Mouse (Mus musculus): ENCODE results near the gene Myt1l. TPM values are rescaled to one million over a fixed set of nuclear protein-coding genes. Genes with fewer than 3 reads are reported as not detected.

Gene Myt1l
- total and polyA plus RNA-seq, 2 experiments, result not detected

DNA sequence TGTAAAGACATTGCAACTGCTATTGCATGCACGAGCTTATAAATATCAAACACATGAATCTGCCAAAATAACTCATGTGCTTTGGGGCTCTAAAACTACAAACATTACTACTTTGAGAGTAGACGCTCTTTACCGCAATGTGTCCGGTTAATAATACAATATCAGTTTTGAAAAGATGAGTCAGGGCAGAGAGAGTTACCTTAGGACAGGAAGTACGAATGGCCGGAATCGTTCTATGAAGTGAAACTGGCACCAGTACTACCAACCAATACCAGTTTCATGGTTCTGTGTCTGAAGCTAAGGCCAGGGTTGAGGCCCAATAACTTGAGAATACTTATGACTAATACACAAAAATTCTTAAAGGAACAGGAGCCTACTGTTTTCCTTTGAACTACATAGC is 2.6 kb downstream of the Myt1l start:
- no peaks in the 10 kb centered on the region for H3K4me1 ChIP-seq (ENCODE audit: control insufficient read depth, insufficient read depth, low read length)
- no peak overlapping the region for H3K9ac ChIP-seq (ENCODE audit: low read depth, low read length)
- H3K4me3 ChIP-seq (ENCODE audit: insufficient read depth, low read depth, low read length), result no peak overlapping the region
- TF ChIP-seq CTCF (IDR thresholded peaks at IDR 0.05; ENCODE audit: low read depth, low read length), result no peak
- no peak for TF ChIP-seq POLR2A (IDR thresholded peaks at IDR 0.05; ENCODE audit: extremely low read depth, insufficient read depth, low read length)
- no peaks in the 10 kb centered on the region for H3K79me2 ChIP-seq (ENCODE audit: control insufficient read depth, insufficient read depth, low read length)
- H3K36me3 ChIP-seq (ENCODE audit: control insufficient read depth, insufficient read depth, low read length), result no peaks in the 10 kb centered on the region
- DNase-seq (ENCODE audit: extremely low read depth, low read depth, low spot score), result no peak
- H3K27ac ChIP-seq (replicated peaks; ENCODE audit: insufficient read depth, low read depth, low read length), result no peak overlapping the region
- H3K27me3 ChIP-seq (ENCODE audit: control insufficient read depth, insufficient read depth, low read length), result peaks cover 6% of the 10 kb centered on the region
- WGBS, result 90% methylated on average over 7 of the region's 7 CpGs

DNA sequence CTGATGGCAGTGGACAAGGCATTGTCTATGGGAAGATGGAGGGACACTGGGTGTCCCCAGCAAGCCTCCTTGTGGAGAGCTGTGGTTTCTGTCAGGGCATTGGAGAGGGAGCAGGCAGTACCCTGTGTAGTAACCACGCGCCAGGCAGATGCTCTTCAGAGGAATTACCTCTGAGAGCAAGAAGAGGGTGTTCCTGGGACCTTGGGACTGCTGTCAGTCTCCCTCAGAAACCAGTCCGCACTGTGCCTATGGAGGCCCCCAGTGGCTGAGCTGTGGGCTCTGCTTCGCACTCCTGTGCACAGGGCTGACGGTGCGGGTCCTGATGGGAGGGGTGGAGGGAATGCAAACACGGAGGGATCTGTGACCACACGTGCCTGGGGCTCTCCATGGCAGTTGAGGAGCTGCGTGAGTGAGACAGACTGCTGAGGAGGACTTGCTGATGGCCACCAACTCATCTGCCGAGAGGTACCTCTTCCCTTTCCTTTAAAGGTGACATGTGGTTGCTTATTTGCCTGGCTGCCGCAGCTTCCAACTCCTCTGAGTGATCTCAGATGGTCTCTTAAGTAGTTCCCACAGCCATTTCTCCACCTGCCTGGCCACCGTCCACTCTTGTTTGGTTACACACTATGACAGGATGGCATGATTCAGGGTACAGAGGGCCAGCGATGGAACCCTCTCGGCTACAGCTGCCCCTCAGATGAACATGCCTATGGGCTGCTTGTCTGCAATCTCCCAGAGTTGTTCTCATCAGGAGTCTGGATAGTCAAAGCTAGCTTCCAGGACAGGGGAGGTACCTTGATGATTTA is 5.1 kb downstream of the Myt1l start:
- TF ChIP-seq CTCF (IDR thresholded peaks at IDR 0.05; ENCODE audit: low read depth, low read length), result no peak
- 32% methylated on average over 14 of the region's 14 CpGs for whole genome bisulfite sequencing
- no peak overlapping the region for H3K9ac ChIP-seq (ENCODE audit: low read depth, low read length)
- no peak for DNase-seq (ENCODE audit: extremely low read depth, low read depth, low spot score)
- H3K4me3 ChIP-seq (ENCODE audit: insufficient read depth, low read depth, low read length), result no peak overlapping the region
- H3K27me3 ChIP-seq (ENCODE audit: control insufficient read depth, insufficient read depth, low read length), result peaks cover 9% of the 10 kb centered on the region
- no peaks in the 10 kb centered on the region for H3K36me3 ChIP-seq (ENCODE audit: control insufficient read depth, insufficient read depth, low read length)
- H3K4me1 ChIP-seq (ENCODE audit: control insufficient read depth, insufficient read depth, low read length), result no peaks in the 10 kb centered on the region
- no peak overlapping the region for H3K27ac ChIP-seq (replicated peaks; ENCODE audit: insufficient read depth, low read depth, low read length)
- no peaks in the 10 kb centered on the region for H3K79me2 ChIP-seq (ENCODE audit: control insufficient read depth, insufficient read depth, low read length)

DNA sequence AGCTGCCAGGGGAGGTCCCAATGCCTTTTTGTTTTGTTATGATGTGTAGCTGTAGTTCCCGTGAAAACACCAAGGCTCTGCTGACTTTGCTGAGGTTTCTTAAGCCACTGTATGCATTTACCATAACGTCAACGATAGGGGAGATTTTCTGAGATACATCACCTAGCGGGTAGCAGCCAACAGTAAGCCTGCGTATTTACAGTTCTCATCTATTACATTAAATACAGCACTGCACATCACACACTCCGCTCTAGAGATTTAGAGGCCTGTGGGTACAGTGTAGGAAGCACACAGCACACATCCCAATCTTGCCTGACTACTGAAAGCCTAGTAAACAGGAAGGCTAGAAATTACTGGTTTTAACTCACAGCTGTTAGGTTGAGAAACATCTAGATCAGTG is 6.1 kb downstream of the Myt1l start:
- H3K9ac ChIP-seq (ENCODE audit: low read depth, low read length), result no peak overlapping the region
- H3K27me3 ChIP-seq (ENCODE audit: control insufficient read depth, insufficient read depth, low read length), result peaks cover 9% of the 10 kb centered on the region
- DNase-seq (ENCODE audit: extremely low read depth, low read depth, low spot score), result no peak
- H3K4me1 ChIP-seq (ENCODE audit: control insufficient read depth, insufficient read depth, low read length), result no peaks in the 10 kb centered on the region
- TF ChIP-seq POLR2A (IDR thresholded peaks at IDR 0.05; ENCODE audit: extremely low read depth, insufficient read depth, low read length), result no peak
- TF ChIP-seq CTCF (IDR thresholded peaks at IDR 0.05; ENCODE audit: low read depth, low read length), result no peak
- H3K27ac ChIP-seq (replicated peaks; ENCODE audit: insufficient read depth, low read depth, low read length), result no peak overlapping the region
- H3K4me3 ChIP-seq (ENCODE audit: insufficient read depth, low read depth, low read length), result no peak overlapping the region
- H3K36me3 ChIP-seq (ENCODE audit: control insufficient read depth, insufficient read depth, low read length), result no peaks in the 10 kb centered on the region
- H3K79me2 ChIP-seq (ENCODE audit: control insufficient read depth, insufficient read depth, low read length), result no peaks in the 10 kb centered on the region
- WGBS, result 12% methylated on average over 6 of the region's 6 CpGs

DNA sequence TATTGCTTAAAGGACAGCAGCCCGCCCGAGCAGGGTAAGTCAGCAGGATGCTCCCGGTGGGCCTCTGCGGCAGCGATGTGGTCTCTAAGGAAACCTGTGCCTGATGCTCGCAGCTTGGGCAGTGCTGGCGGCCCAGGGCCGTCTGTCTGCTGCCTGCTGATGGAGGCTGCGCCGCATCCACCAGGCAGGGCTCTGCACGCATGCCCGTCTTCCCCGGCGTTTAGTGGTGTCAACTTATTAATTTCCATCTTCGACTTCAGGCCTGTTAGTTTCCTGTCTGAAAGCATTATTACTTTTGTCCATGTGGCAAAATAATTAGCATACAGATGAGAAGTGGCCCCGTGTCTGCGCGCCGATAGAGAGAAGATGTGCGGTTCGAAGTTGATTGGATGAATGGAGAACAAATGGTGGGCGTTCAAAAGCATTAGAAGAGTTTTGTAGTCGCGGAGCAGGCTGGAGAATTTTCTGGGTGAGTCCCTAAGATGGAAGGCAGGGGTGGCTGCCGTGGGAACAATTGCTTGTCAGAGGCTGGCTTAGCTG is 6.6 kb downstream of the Myt1l start:
- no peaks in the 10 kb centered on the region for H3K36me3 ChIP-seq (ENCODE audit: control insufficient read depth, insufficient read depth, low read length)
- no peaks in the 10 kb centered on the region for H3K4me1 ChIP-seq (ENCODE audit: control insufficient read depth, insufficient read depth, low read length)
- no peak overlapping the region for H3K27ac ChIP-seq (replicated peaks; ENCODE audit: insufficient read depth, low read depth, low read length)
- no peak for TF ChIP-seq CTCF (IDR thresholded peaks at IDR 0.05; ENCODE audit: low read depth, low read length)
- TF ChIP-seq POLR2A (IDR thresholded peaks at IDR 0.05; ENCODE audit: extremely low read depth, insufficient read depth, low read length), result no peak
- DNase-seq (ENCODE audit: extremely low read depth, low read depth, low spot score), result no peak
- peaks cover 9% of the 10 kb centered on the region for H3K27me3 ChIP-seq (ENCODE audit: control insufficient read depth, insufficient read depth, low read length)
- no peaks in the 10 kb centered on the region for H3K79me2 ChIP-seq (ENCODE audit: control insufficient read depth, insufficient read depth, low read length)
- H3K4me3 ChIP-seq (ENCODE audit: insufficient read depth, low read depth, low read length), result no peak overlapping the region
- H3K9ac ChIP-seq (ENCODE audit: low read depth, low read length), result no peak overlapping the region
- WGBS, result 3% methylated on average over 25 of the region's 25 CpGs

DNA sequence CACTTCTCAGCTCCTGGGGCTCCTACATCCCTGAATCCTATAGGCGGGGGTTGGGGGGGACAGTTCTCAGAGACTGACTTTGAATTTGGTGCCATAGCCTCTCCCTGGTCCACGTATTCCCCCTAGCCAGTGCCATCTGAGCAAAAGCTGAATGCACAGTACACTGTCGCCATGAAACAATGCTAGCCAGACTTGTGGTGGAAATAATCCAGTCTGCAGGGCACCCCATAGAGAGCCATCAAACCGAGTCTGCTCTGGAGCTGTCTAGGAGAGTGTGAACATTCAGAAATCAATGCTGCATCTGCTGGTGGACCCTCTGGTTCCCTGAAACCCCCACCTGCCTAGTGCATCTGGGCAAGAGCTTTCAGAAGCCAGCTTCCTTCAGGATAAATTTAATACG is 9.7 kb downstream of the Myt1l start:
- no peak overlapping the region for H3K9ac ChIP-seq (ENCODE audit: low read depth, low read length)
- peaks cover 9% of the 10 kb centered on the region for H3K27me3 ChIP-seq (ENCODE audit: control insufficient read depth, insufficient read depth, low read length)
- 59% methylated on average over 5 of the region's 5 CpGs for WGBS
- H3K79me2 ChIP-seq (ENCODE audit: control insufficient read depth, insufficient read depth, low read length), result no peaks in the 10 kb centered on the region
- no peaks in the 10 kb centered on the region for H3K36me3 ChIP-seq (ENCODE audit: control insufficient read depth, insufficient read depth, low read length)
- no peak for TF ChIP-seq CTCF (IDR thresholded peaks at IDR 0.05; ENCODE audit: low read depth, low read length)
- no peak overlapping the region for H3K4me3 ChIP-seq (ENCODE audit: insufficient read depth, low read depth, low read length)
- DNase-seq (ENCODE audit: extremely low read depth, low read depth, low spot score), result no peak
- no peak overlapping the region for H3K27ac ChIP-seq (replicated peaks; ENCODE audit: insufficient read depth, low read depth, low read length)
- H3K4me1 ChIP-seq (ENCODE audit: control insufficient read depth, insufficient read depth, low read length), result no peaks in the 10 kb centered on the region

DNA sequence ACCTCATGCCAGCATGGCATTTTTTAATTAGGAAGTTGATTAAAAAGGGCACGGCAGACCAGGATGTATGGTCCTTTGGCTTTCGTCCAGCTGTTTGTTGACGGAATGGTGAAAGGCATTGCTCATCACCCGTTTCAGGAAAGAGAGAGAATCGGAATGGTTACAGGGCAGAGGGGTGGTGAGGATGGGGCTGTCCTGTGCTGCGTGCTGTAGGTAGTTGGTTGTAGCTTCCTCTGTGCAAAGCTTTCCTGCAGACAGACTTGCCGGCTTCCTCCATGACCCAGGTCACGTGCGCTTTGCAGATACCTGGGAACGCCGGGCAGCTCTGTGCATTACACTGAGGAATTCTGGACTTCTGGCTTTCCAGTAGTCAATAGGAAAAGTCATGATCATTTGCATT is 10.3 kb downstream of the Myt1l start:
- Histone ChIP-seq H3K27ac (replicated peaks; ENCODE audit: insufficient read depth, low read depth, low read length) (no peak overlapping the region), H3K4me1 (ENCODE audit: control insufficient read depth, insufficient read depth, low read length) (no peaks in the 10 kb centered on the region), H3K36me3 (ENCODE audit: control insufficient read depth, insufficient read depth, low read length) (no peaks in the 10 kb centered on the region), H3K4me3 (ENCODE audit: insufficient read depth, low read depth, low read length) (no peak overlapping the region), H3K79me2 (ENCODE audit: control insufficient read depth, insufficient read depth, low read length) (no peaks in the 10 kb centered on the region), H3K9ac (ENCODE audit: low read depth, low read length) (no peak overlapping the region), H3K27me3 (ENCODE audit: control insufficient read depth, insufficient read depth, low read length) (peaks cover 9% of the 10 kb centered on the region)
- WGBS, result 65% methylated on average over 11 of the region's 11 CpGs
- DNase-seq (ENCODE audit: extremely low read depth, low read depth, low spot score), result no peak
- TF ChIP-seq POLR2A (IDR thresholded peaks at IDR 0.05; ENCODE audit: extremely low read depth, insufficient read depth, low read length) (no peak), CTCF (IDR thresholded peaks at IDR 0.05; ENCODE audit: low read depth, low read length) (no peak)

All from liver, adult 2 months (tissue).